Mouse (Mus musculus) bone marrow, adult 2 months (tissue): ENCODE measurements at regions not wholly inside any gene's neighbourhood (a gene's known extent, or its start where the extent isn't known, plus 50 kb on each side); places are given as distances from the start of the nearest gene placed in this dataset.

Experiments
- H3K27ac ChIP-seq: fragments of 200-500 bp; 2 replicates; pipeline ENCODE4 v1.5.1; 2012; ENCODE audit warnings: low read depth, mild to moderate bottlenecking, control low read depth, inconsistent platforms, low read length; ENCODE audit not compliant: control insufficient read depth, poor library complexity, insufficient read depth
- H3K4me1 ChIP-seq: fragments of 200-500 bp; 2 replicates; pipeline ENCODE4 v1.6.1; 2011; ENCODE audit warnings: low read length; ENCODE audit not compliant: control insufficient read depth, insufficient read depth
- H3K4me3 ChIP-seq: fragments of 200-500 bp; replicated peaks from 2 replicates; pipeline ENCODE3; 2011; ENCODE audit warnings: mild to moderate bottlenecking, low read depth, low read length, control low read depth; ENCODE audit not compliant: control insufficient read depth
- CTCF ChIP-seq: fragments of 200-500 bp; IDR thresholded peaks from 2 replicates; pipeline ENCODE4 v1.5.1; 2011; ENCODE audit warnings: low read length, control low read depth; ENCODE audit not compliant: control insufficient read depth, insufficient read depth
- POLR2A ChIP-seq: fragments of 200-500 bp; IDR thresholded peaks from 2 replicates; pipeline ENCODE4 v1.6.1; 2011; ENCODE audit warnings: low read depth, mild to moderate bottlenecking, control low read depth, low read length, borderline replicate concordance; ENCODE audit not compliant: control insufficient read depth
- WGBS: fragments of 180-500 bp; shearing (Covaris S2); methylation state at CpG from one replicate; pipeline ENCODE4 v1.1.7; 2018; 5-methylcytosine and 5-hydroxymethylcytosine counted together

- 78% methylated on average over 14 of the region's 14 CpGs for WGBS
- no peaks in the 10 kb centered on the region for H3K4me1 ChIP-seq
- H3K4me3 ChIP-seq: no peak overlapping the region
- no peak overlapping the region for H3K27ac ChIP-seq
- TF ChIP-seq POLR2A (no peak), CTCF (no peak)
These were observed 461.0 kb upstream of the Zmiz1 start for GRCm38 (mm10) chr14:24997786-24998509.

- 71% methylated on average over 3 of the region's 3 CpGs for WGBS
- TF ChIP-seq CTCF (no peak), POLR2A (no peak)
- Histone ChIP-seq H3K4me3 (no peak overlapping the region), H3K27ac (no peak overlapping the region), H3K4me1 (no peaks in the 10 kb centered on the region)
These were observed 459.9 kb upstream of the Zmiz1 start for GRCm38 (mm10) chr14:24999008-24999572.

GRCm38 (mm10) chr14:25005241-25005946, 453.6 kb upstream of the Zmiz1 start:
- H3K4me3 ChIP-seq: no peak overlapping the region
- TF ChIP-seq CTCF (no peak), POLR2A (no peak)
- H3K4me1 ChIP-seq: no peaks in the 10 kb centered on the region
- no peak overlapping the region for H3K27ac ChIP-seq
- 33% methylated on average over 11 of the region's 11 CpGs for WGBS

GRCm38 (mm10) chr14:25011926-25012325, 447.1 kb upstream of the Zmiz1 start:
- WGBS: 42% methylated on average over 3 of the region's 3 CpGs
- Histone ChIP-seq H3K4me1 (no peaks in the 10 kb centered on the region), H3K4me3 (no peak overlapping the region), H3K27ac (no peak overlapping the region)
- no peak for TF ChIP-seq CTCF
- TF ChIP-seq POLR2A: no peak

DNA sequence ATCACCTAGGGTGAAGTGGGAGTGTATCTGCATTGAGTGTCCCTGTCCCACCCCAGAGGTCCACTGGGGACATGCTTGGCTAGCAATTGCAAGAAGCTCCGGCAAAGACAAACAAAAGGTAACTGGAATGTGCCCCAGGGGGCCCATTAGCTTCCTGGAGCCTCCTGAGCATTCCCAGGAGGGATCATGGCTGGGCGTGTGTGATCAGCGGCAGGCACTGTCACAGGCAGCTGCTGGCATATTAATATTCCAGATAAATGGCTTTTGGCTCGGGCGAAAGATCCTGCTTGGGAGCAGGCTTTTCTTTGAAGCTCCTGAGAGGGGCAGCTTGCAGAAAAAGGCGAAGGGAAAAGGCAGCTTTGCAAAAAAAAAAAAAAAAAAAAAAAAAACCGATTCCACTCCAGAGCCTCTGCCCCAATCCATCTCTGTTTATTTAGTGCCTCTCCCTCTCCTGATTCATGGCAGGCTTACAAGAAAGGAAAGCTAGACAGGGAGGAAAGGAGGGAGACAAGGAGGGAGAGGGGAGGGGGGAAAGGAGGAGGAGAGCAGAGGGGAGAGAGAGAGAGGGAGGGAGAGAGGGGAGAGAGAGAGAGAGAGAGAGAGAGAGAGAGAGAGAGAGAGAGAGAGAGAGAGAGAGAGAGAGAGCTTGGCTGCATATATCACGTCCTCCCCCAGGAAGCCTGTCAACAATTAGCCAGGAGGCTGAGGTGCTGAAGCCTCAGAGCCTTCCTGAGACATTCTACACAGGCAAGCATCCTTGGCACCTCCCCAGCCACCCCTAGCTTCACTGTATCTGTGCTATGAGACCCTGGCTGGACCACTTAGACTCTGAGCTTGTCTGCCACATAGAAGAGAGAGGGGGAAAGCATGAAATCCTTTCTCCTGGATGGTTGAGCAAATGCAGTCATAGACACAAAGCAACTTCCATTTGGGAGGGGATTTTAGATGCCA, 443.4 kb upstream of the Zmiz1 start:
- Histone ChIP-seq H3K4me3 (no peak overlapping the region), H3K27ac (no peak overlapping the region), H3K4me1 (no peaks in the 10 kb centered on the region)
- WGBS: 57% methylated on average over 8 of the region's 8 CpGs
- no peak for TF ChIP-seq POLR2A
- TF ChIP-seq CTCF: no peak

- no peak overlapping the region for H3K4me3 ChIP-seq
- H3K4me1 ChIP-seq: no peaks in the 10 kb centered on the region
- H3K27ac ChIP-seq: no peak overlapping the region
- TF ChIP-seq POLR2A: no peak
- TF ChIP-seq CTCF: 0 out of 2 replicates have a peak, but pooled peaks have one; percentile 21
- 81% methylated on average over 5 of the region's 5 CpGs for WGBS
These were observed 441.1 kb upstream of the Zmiz1 start for GRCm38 (mm10) chr14:25017860-25018259.

GRCm38 (mm10) chr14:25019306-25019905, 439.6 kb upstream of the Zmiz1 start:
- Histone ChIP-seq H3K4me3 (no peak overlapping the region), H3K4me1 (no peaks in the 10 kb centered on the region), H3K27ac (no peak overlapping the region)
- TF ChIP-seq CTCF: no peak
- no peak for TF ChIP-seq POLR2A
- 72% methylated on average over 4 of the region's 4 CpGs for WGBS
